Comparison of ENCODE assay signal across 9 mouse cellular contexts in genomic region chr17:33918293-33919203, GRCm38 (mm10). TPM values are rescaled to one million over a fixed set of nuclear protein-coding genes. Genes with fewer than 3 reads are reported as not detected.
DNase-seq lines count a peak whose midpoint lies in the region; ATAC-seq lines count a peak whose summit lies in the region.
"Had no signal": no experiment of that assay in that cellular context is flagged by ENCODE, and none has a peak within 500 bp of the region (broad histone marks: within the 10 kb centered on the region; RNA-seq: fewer than 3 reads in every experiment).

No protein-coding gene starts in this region.

- no peak overlapping the region for H3K9ac ChIP-seq in hindbrain, embryonic 12.5 days
- peak overlapping the region; percentile 87 for H3K9ac ChIP-seq in liver, embryonic 15.5 days
- H3K9ac ChIP-seq in stomach, embryonic 16.5 days (ENCODE audit: low read length): peak overlapping the region; percentile 78

- peak; percentile 6; the same call in 1 of the 2 replicates for ATAC-seq in erythroblast, adult 5-6 weeks (replicated peaks; ENCODE audit: low FRiP score, poor library complexity, severe bottlenecking)
- ATAC-seq in hindbrain, embryonic 12.5 days (ENCODE audit: low FRiP score): no peak
- ATAC-seq in liver, embryonic 15.5 days (ENCODE audit: insufficient read depth): 0 out of 2 replicates have a peak, but pooled peaks have one; percentile 2
- ATAC-seq in stomach, embryonic 16.5 days (ENCODE audit: insufficient read depth, low FRiP score): no peak

- WGBS in hindbrain, embryonic 12.5 days: 62% methylated on average over 37 of the region's 37 CpGs
- WGBS in liver, embryonic 15.5 days (ENCODE audit: insufficient replicate concordance): 54% methylated on average over 37 of the region's 37 CpGs
- 51% methylated on average over 37 of the region's 37 CpGs for WGBS in stomach, embryonic 16.5 days

- no peak overlapping the region for H3K27ac ChIP-seq in hindbrain, embryonic 12.5 days
- peak overlapping the region; percentile 94 for H3K27ac ChIP-seq in liver, embryonic 15.5 days (replicated peaks)
- H3K27ac ChIP-seq in stomach, embryonic 16.5 days (ENCODE audit: low read length): peak overlapping the region; percentile 86

- peaks cover 22% of the 10 kb centered on the region for H3K36me3 ChIP-seq in hindbrain, embryonic 12.5 days
- H3K36me3 ChIP-seq in liver, embryonic 15.5 days (replicated peaks): peaks cover 47% of the 10 kb centered on the region
- H3K36me3 ChIP-seq in stomach, embryonic 16.5 days (ENCODE audit: control insufficient read depth, insufficient read depth, low read length): peaks cover 11% of the 10 kb centered on the region

- DNase-seq in cerebellum, adult 11 months: peak; percentile 33
- no peak for DNase-seq in cerebellum, adult 18-20 months
- peak; percentile 71 for DNase-seq in CD4-positive, CD25-positive, alpha-beta regulatory T cell, adult 2 months (ENCODE audit: low read depth, low spot score)
- DNase-seq in natural killer cell, adult 2 months (ENCODE audit: low spot score in 2 of 2): no peak

- H3K4me2 ChIP-seq in hindbrain, embryonic 12.5 days (replicated peaks): peak overlapping the region; percentile 83
- H3K4me2 ChIP-seq in liver, embryonic 15.5 days: peak overlapping the region; percentile 96
- peak overlapping the region; percentile 98 for H3K4me2 ChIP-seq in stomach, embryonic 16.5 days (ENCODE audit: low read depth, low read length)

- H3K27me3 ChIP-seq in hindbrain, embryonic 12.5 days: 0 out of 2 replicates have a peak, but pooled peaks cover 9% of the 10 kb centered on the region
- no peaks in the 10 kb centered on the region for H3K27me3 ChIP-seq in liver, embryonic 15.5 days
- H3K27me3 ChIP-seq in stomach, embryonic 16.5 days (ENCODE audit: control insufficient read depth, insufficient read depth, low read length): no peaks in the 10 kb centered on the region

- H3K4me3 ChIP-seq in hindbrain, embryonic 12.5 days: peak overlapping the region; percentile 47
- peak overlapping the region; percentile 90 for H3K4me3 ChIP-seq in liver, embryonic 15.5 days (replicated peaks)
- peak overlapping the region; percentile 66 for H3K4me3 ChIP-seq in stomach, embryonic 16.5 days (replicated peaks; ENCODE audit: low read length)

- peaks cover 45% of the 10 kb centered on the region for H3K4me1 ChIP-seq in hindbrain, embryonic 12.5 days
- H3K4me1 ChIP-seq in liver, embryonic 15.5 days (replicated peaks): peaks cover 73% of the 10 kb centered on the region
- peaks cover 23% of the 10 kb centered on the region for H3K4me1 ChIP-seq in stomach, embryonic 16.5 days (ENCODE audit: control insufficient read depth, insufficient read depth, low read length)

- no peaks in the 10 kb centered on the region for H3K9me3 ChIP-seq in hindbrain, embryonic 12.5 days (replicated peaks)
- H3K9me3 ChIP-seq in liver, embryonic 15.5 days (replicated peaks): peaks cover 20% of the 10 kb centered on the region
- H3K9me3 ChIP-seq in stomach, embryonic 16.5 days (replicated peaks; ENCODE audit: control insufficient read depth, low read length): no peaks in the 10 kb centered on the region

RNA-seq across cellular contexts. Expression of gene Zbtb22, which starts 2.8 kb away (rescaled TPM):
- total RNA-seq in erythroblast, adult 5-6 weeks (2015; ENCODE audit: low replicate concordance): 4.0 and 7.9 TPM in 2 replicates
- total RNA-seq in erythroblast, adult 5-6 weeks (2017; ENCODE audit: low replicate concordance): 8.8 and 10.3 TPM in 2 replicates
- 21.7 and 25.5 TPM in 2 replicates for polyA plus RNA-seq in hindbrain, embryonic 12.5 days (2016; fragmentation: Nextera tagmentation; extraction: Ambion mirVana)
- polyA plus RNA-seq in liver, embryonic 15.5 days (2015; fragmentation: Nextera tagmentation; extraction: Ambion mirVana): 8.2 and 9.8 TPM in 2 replicates
- polyA plus RNA-seq in stomach, embryonic 16.5 days (2015; fragmentation: Nextera tagmentation; extraction: Ambion mirVana): 11.4 and 12.5 TPM in 2 replicates

RNA-seq across cellular contexts. Expression of gene Tapbp, which starts 2.8 kb away (rescaled TPM):
- 30.7 and 30.9 TPM in 2 replicates for total RNA-seq in erythroblast, adult 5-6 weeks (2015; ENCODE audit: low replicate concordance)
- 34.3 and 39.6 TPM in 2 replicates for total RNA-seq in erythroblast, adult 5-6 weeks (2017; ENCODE audit: low replicate concordance)
- polyA plus RNA-seq in hindbrain, embryonic 12.5 days (2016; fragmentation: Nextera tagmentation; extraction: Ambion mirVana): 23.9 and 27.6 TPM in 2 replicates
- 33.3 and 35.7 TPM in 2 replicates for polyA plus RNA-seq in liver, embryonic 15.5 days (2015; fragmentation: Nextera tagmentation; extraction: Ambion mirVana)
- polyA plus RNA-seq in stomach, embryonic 16.5 days (2015; fragmentation: Nextera tagmentation; extraction: Ambion mirVana): 58.4 and 68.7 TPM in 2 replicates

RNA-seq across cellular contexts. Expression of gene Daxx, which starts 9.3 kb away (rescaled TPM):
- total RNA-seq in erythroblast, adult 5-6 weeks (2015; ENCODE audit: low replicate concordance): 12.1 and 14.2 TPM in 2 replicates
- 20.4 and 21.7 TPM in 2 replicates for total RNA-seq in erythroblast, adult 5-6 weeks (2017; ENCODE audit: low replicate concordance)
- polyA plus RNA-seq in hindbrain, embryonic 12.5 days (2016; fragmentation: Nextera tagmentation; extraction: Ambion mirVana): 55.5 and 61.2 TPM in 2 replicates
- 18.7 and 20.4 TPM in 2 replicates for polyA plus RNA-seq in liver, embryonic 15.5 days (2015; fragmentation: Nextera tagmentation; extraction: Ambion mirVana)
- 40.9 and 44.4 TPM in 2 replicates for polyA plus RNA-seq in stomach, embryonic 16.5 days (2015; fragmentation: Nextera tagmentation; extraction: Ambion mirVana)

RNA-seq across cellular contexts. Expression of gene Rgl2, which starts 10.8 kb away (rescaled TPM):
- 5.2 and 6.1 TPM in 2 replicates for total RNA-seq in erythroblast, adult 5-6 weeks (2015; ENCODE audit: low replicate concordance)
- total RNA-seq in erythroblast, adult 5-6 weeks (2017; ENCODE audit: low replicate concordance): 5.6 and 9.7 TPM in 2 replicates
- polyA plus RNA-seq in hindbrain, embryonic 12.5 days (2016; fragmentation: Nextera tagmentation; extraction: Ambion mirVana): 63.1 and 64.1 TPM in 2 replicates
- 8.2 and 10.2 TPM in 2 replicates for polyA plus RNA-seq in liver, embryonic 15.5 days (2015; fragmentation: Nextera tagmentation; extraction: Ambion mirVana)
- 43.9 and 44.7 TPM in 2 replicates for polyA plus RNA-seq in stomach, embryonic 16.5 days (2015; fragmentation: Nextera tagmentation; extraction: Ambion mirVana)

RNA-seq across cellular contexts. Expression of gene Platr17, which starts 13.6 kb away (rescaled TPM):
- total RNA-seq in erythroblast, adult 5-6 weeks (2015; ENCODE audit: low replicate concordance): not detected in 2 replicates
- 9.7 TPM in 1 of 2 replicates, not detected in the other for total RNA-seq in erythroblast, adult 5-6 weeks (2017; ENCODE audit: low replicate concordance)
- 0.30 TPM in 1 of 2 replicates, not detected in the other for polyA plus RNA-seq in hindbrain, embryonic 12.5 days (2016; fragmentation: Nextera tagmentation; extraction: Ambion mirVana)
- 0.35 and 0.38 TPM in 2 replicates for polyA plus RNA-seq in liver, embryonic 15.5 days (2015; fragmentation: Nextera tagmentation; extraction: Ambion mirVana)
- 0.39 and 0.40 TPM in 2 replicates for polyA plus RNA-seq in stomach, embryonic 16.5 days (2015; fragmentation: Nextera tagmentation; extraction: Ambion mirVana)
- total RNA-seq: heart, postnatal 10 days had no signal

Comparison
In these comparisons a context has a peak if more than half of its experiments do, and no peak if none do; other contexts are left out.
1. DNase-seq: peak in cerebellum, adult 11 months (single experiment) and CD4-positive, CD25-positive, alpha-beta regulatory T cell, adult 2 months (single experiment); none in cerebellum, adult 18-20 months (0 of 2) and natural killer cell, adult 2 months (0 of 2).
2. ATAC-seq: peak in erythroblast, adult 5-6 weeks (single experiment) and liver, embryonic 15.5 days (single experiment); none in hindbrain, embryonic 12.5 days (single experiment) and stomach, embryonic 16.5 days (single experiment).
3. Peak in every context shown above with its lines, with median percentiles within 50 percentile points of each other: H3K4me2 ChIP-seq and H3K4me3 ChIP-seq.